Mouse (Mus musculus): ENCODE results near the gene Ift81. TPM values are rescaled to one million over a fixed set of nuclear protein-coding genes. Genes with fewer than 3 reads are reported as not detected.

Ift81 gene
- polyA plus RNA-seq (2015; fragmentation: Nextera tagmentation; extraction: Ambion mirVana) = 29.5 and 38.5 TPM in 2 replicates

DNA sequence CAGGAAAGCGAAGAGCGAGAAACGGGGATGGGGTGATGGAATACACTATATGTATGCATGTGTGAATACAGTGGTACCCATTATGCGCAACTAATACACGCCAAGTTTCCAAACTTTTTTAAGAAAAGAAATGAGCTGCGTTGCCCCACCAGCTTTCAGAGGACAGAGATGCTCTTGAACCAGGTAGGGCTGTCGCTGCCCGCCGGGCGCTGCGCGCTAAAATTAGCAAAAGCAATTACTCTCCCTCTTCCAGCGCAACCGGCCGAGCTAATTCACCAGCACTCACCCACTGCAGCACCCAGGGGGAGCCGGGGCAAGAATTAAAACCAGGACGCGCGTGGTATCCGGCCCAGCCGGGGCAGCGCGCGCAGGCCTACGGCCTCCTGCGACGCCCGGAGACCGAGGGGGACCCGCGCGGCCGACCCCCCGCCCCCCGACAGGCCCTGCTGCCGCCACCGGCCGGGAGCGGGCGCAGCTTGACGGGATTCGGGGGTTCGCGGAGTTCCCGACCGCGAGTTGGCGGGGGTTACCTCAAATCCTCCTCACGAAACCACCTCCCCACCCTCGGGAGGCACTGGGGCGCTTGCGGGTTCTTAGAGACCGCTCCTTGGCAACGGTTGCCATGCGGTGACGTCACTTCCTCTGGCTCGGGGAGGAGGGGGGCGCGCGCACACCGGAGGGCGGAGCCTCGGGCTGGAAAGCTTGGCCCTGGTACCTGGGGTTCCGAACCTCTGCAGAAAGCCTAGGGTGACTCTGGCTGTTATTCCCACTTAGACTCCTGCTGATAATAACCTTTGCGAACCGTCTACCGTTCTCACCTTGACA is at the start of gene Ift81:
Gene Ift81, minus strand, starts transcription at position 611 of the 825 bp plus-strand sequence.
- Histone ChIP-seq H3K4me2 (replicated peaks; ENCODE audit: low read depth, low read length) (peak within 1 kb of the TSS; percentile 72), H3K27me3 (replicated peaks; ENCODE audit: insufficient read depth, low read length) (no peaks in the 10 kb centered on the region), H3K9me3 (ENCODE audit: low read length) (no peaks in the 10 kb centered on the region), H3K9ac (replicated peaks; ENCODE audit: low read depth) (peak within 1 kb of the TSS; percentile 65), H3K4me1 (ENCODE audit: insufficient read depth, low read depth, low read length) (no peaks in the 10 kb centered on the region), H3K4me3 (ENCODE audit: low read depth, low read length) (peak within 1 kb of the TSS; percentile 59), H3K36me3 (ENCODE audit: insufficient read depth, low read length) (no peaks in the 10 kb centered on the region), H3K27ac (ENCODE audit: low read length) (peak within 1 kb of the TSS; percentile 71)
- TF ChIP-seq CTCF (IDR thresholded peaks at IDR 0.05) = peak; percentile 1; the same call in 1 of the 2 replicates
- no peak for TF ChIP-seq EP300 (IDR thresholded peaks at IDR 0.05)
- peak; percentile 94 for ATAC-seq
- 3% methylated on average over 57 of the region's 67 CpGs for WGBS
- peak; percentile 96 for DNase-seq (ENCODE audit: low spot score)

DNA sequence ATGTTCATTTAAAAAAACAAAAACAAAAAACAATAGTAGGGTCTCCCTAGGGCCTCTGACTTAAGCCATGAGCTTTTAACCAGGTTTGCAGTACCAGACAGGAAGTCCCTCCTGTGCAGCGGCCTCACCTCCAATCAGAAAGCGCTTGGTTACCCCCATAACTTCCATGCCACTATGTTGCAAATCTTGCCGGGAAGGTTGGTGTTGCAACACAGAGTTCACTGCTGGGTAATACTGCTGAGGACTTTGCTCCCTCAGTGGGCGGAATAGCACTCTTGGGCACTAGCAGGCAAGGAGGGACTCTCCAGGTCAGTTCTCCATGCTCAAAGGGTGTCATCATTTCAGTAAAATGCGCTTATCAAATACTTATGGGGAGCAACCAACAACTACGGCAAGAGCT is 48.2 kb upstream of the Ift81 start:
- no peak for ATAC-seq
- no peak overlapping the region for H3K9ac ChIP-seq (replicated peaks; ENCODE audit: low read depth)
- no peak for TF ChIP-seq EP300 (IDR thresholded peaks at IDR 0.05)
- no peak for TF ChIP-seq CTCF (IDR thresholded peaks at IDR 0.05)
- H3K9me3 ChIP-seq (ENCODE audit: low read length) = no peaks in the 10 kb centered on the region
- H3K36me3 ChIP-seq (ENCODE audit: insufficient read depth, low read length) = no peaks in the 10 kb centered on the region
- H3K4me1 ChIP-seq (ENCODE audit: insufficient read depth, low read depth, low read length) = no peaks in the 10 kb centered on the region
- 90% methylated on average over 6 of the region's 6 CpGs for WGBS
- no peak overlapping the region for H3K4me2 ChIP-seq (replicated peaks; ENCODE audit: low read depth, low read length)
- no peak for DNase-seq (ENCODE audit: low spot score)
- H3K4me3 ChIP-seq (ENCODE audit: low read depth, low read length) = no peak overlapping the region
- H3K27me3 ChIP-seq (replicated peaks; ENCODE audit: insufficient read depth, low read length) = no peaks in the 10 kb centered on the region
- no peak overlapping the region for H3K27ac ChIP-seq (ENCODE audit: low read length)

DNA sequence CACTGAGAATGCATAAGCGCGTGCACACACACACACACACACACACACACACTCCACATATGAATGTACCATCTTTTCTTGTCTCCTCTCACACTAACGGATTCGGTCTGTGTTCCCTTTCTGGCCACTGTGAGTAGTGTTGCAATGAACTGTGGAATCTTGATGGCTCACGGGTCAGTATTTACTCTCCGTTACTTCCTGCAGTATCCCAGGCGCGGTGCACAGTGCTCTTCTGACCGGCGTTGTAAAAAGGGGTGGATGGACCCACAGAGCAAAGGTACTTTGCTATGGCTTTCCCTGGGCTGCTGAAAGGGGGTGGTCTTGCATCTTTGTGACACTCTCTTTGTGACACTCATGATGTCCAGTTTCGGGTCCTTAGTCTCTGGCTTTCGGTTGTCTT is 42.5 kb upstream of the Ift81 start:
- Histone ChIP-seq H3K36me3 (ENCODE audit: insufficient read depth, low read length) (no peaks in the 10 kb centered on the region), H3K4me1 (ENCODE audit: insufficient read depth, low read depth, low read length) (0 out of 2 replicates have a peak, but pooled peaks cover 6% of the 10 kb centered on the region), H3K4me3 (ENCODE audit: low read depth, low read length) (no peak overlapping the region), H3K4me2 (replicated peaks; ENCODE audit: low read depth, low read length) (no peak overlapping the region), H3K9ac (replicated peaks; ENCODE audit: low read depth) (no peak overlapping the region), H3K27ac (ENCODE audit: low read length) (no peak overlapping the region), H3K9me3 (ENCODE audit: low read length) (no peaks in the 10 kb centered on the region), H3K27me3 (replicated peaks; ENCODE audit: insufficient read depth, low read length) (no peaks in the 10 kb centered on the region)
- DNase-seq (ENCODE audit: low spot score) = no peak
- no peak for ATAC-seq
- TF ChIP-seq CTCF (IDR thresholded peaks at IDR 0.05) = no peak
- TF ChIP-seq EP300 (IDR thresholded peaks at IDR 0.05) = no peak
- WGBS = 72% methylated on average over 12 of the region's 12 CpGs

DNA sequence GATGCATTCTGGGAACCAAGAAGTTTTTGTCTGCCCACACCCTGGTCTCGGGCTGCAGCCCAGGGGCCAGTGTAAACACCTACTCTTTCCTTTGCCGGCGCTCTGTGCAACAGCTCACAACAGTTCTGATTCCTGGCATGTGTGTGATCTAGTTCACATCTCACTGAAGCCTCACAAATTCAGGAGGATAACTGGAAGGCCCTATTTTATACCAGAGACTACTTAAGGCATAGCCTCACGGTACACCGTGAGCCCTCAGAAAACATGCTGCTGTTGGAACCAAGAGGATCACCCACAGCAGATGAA is 39.9 kb upstream of the Ift81 start:
- Histone ChIP-seq H3K4me3 (ENCODE audit: low read depth, low read length) (no peak overlapping the region), H3K9ac (replicated peaks; ENCODE audit: low read depth) (no peak overlapping the region), H3K9me3 (ENCODE audit: low read length) (no peaks in the 10 kb centered on the region), H3K4me1 (ENCODE audit: insufficient read depth, low read depth, low read length) (0 out of 2 replicates have a peak, but pooled peaks cover 6% of the 10 kb centered on the region), H3K27ac (ENCODE audit: low read length) (no peak overlapping the region), H3K4me2 (replicated peaks; ENCODE audit: low read depth, low read length) (no peak overlapping the region), H3K27me3 (replicated peaks; ENCODE audit: insufficient read depth, low read length) (no peaks in the 10 kb centered on the region), H3K36me3 (ENCODE audit: insufficient read depth, low read length) (no peaks in the 10 kb centered on the region)
- WGBS = 52% methylated on average over 5 of the region's 5 CpGs
- no peak for TF ChIP-seq EP300 (IDR thresholded peaks at IDR 0.05)
- no peak for TF ChIP-seq CTCF (IDR thresholded peaks at IDR 0.05)
- ATAC-seq = no peak; the same call in 1 of the 2 replicates
- no peak for DNase-seq (ENCODE audit: low spot score)

DNA sequence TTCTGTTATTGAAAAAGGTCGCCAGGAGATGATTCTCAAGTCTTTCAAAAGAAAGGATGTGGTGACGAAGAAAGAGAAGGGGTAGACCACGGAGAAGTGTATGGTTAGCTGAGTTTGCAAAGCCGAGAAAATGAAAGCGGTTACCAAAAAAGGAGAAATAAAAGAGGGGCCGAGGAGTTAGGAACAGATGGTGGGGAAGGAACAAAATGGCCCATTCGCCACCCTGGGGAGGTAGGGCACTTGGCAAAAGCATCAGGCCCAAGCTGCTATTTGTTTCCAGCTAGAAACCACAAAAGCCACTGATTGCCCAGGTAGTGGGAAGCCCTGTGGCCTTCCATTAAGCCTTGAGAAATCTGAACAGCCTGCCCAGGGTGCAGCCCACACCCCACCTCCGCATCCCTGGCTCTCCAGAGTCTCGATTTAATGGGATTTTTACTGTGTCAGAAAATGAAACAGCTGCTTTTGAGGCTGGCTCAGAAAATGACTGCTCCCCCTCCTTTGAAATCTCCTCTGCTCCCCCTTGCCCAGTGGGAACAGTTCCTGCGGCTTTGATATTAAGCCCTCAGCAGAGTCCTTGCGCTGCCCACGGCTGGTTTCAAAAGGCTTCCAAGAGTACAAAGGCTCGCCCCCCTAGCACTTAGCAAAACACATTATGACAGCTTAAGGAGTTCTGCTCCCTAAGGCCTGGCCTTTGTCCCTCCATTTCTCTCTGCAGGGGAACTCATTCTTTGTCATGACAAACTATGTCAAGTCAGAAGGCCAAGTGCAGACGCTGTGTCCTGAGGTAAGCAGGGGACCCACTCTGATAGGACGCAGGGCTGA is 39.3 kb upstream of the Ift81 start:
- H3K9ac ChIP-seq (replicated peaks; ENCODE audit: low read depth) = no peak overlapping the region

DNA sequence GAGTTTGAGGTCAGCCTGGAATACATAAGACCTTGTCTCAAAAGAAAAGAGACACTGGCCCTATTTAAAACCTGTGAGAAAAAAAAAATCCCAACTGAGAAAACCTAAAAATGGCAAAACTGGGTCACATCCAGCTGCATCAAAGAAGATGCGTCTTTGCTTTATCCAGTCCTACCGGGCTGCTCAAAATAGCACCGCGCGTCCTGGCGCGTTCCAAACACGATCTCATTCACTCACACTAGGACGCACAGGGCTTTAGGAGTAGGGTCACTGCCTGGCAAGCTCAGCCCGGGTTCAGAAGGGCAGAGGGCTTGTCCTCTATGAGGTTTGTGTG is 38.8 kb upstream of the Ift81 start:
- ATAC-seq (no peak), DNase-seq (ENCODE audit: low spot score) (no peak)
- Histone ChIP-seq H3K9me3 (ENCODE audit: low read length) (no peaks in the 10 kb centered on the region), H3K4me2 (replicated peaks; ENCODE audit: low read depth, low read length) (no peak overlapping the region), H3K27me3 (replicated peaks; ENCODE audit: insufficient read depth, low read length) (no peaks in the 10 kb centered on the region), H3K4me3 (ENCODE audit: low read depth, low read length) (no peak overlapping the region), H3K36me3 (ENCODE audit: insufficient read depth, low read length) (no peaks in the 10 kb centered on the region), H3K4me1 (ENCODE audit: insufficient read depth, low read depth, low read length) (0 out of 2 replicates have a peak, but pooled peaks cover 6% of the 10 kb centered on the region), H3K27ac (ENCODE audit: low read length) (no peak overlapping the region), H3K9ac (replicated peaks; ENCODE audit: low read depth) (no peak overlapping the region)
- TF ChIP-seq CTCF (IDR thresholded peaks at IDR 0.05) = no peak
- no peak for TF ChIP-seq EP300 (IDR thresholded peaks at IDR 0.05)
- 62% methylated on average over 10 of the region's 10 CpGs for WGBS

More for the DNA sequence above, 39.3 kb upstream of the Ift81 start:
- H3K27me3 ChIP-seq (replicated peaks; ENCODE audit: insufficient read depth, low read length) = no peaks in the 10 kb centered on the region
- H3K4me3 ChIP-seq (ENCODE audit: low read depth, low read length) = no peak overlapping the region
- H3K4me1 ChIP-seq (ENCODE audit: insufficient read depth, low read depth, low read length) = 0 out of 2 replicates have a peak, but pooled peaks cover 6% of the 10 kb centered on the region
- WGBS = 45% methylated on average over 15 of the region's 15 CpGs
- no peaks in the 10 kb centered on the region for H3K9me3 ChIP-seq (ENCODE audit: low read length)
- DNase-seq (ENCODE audit: low spot score) = no peak
- TF ChIP-seq CTCF (IDR thresholded peaks at IDR 0.05) (no peak), EP300 (IDR thresholded peaks at IDR 0.05) (no peak)
- no peak overlapping the region for H3K4me2 ChIP-seq (replicated peaks; ENCODE audit: low read depth, low read length)
- ATAC-seq = peak; percentile 32; the same call in 1 of the 2 replicates
- H3K27ac ChIP-seq (ENCODE audit: low read length) = no peak overlapping the region
- H3K36me3 ChIP-seq (ENCODE audit: insufficient read depth, low read length) = no peaks in the 10 kb centered on the region
